Mouse (Mus musculus): ENCODE results near the gene Ercc2. TPM values are rescaled to one million over a fixed set of nuclear protein-coding genes. Genes with fewer than 3 reads are reported as not detected.

Gene Ercc2
- total RNA-seq (2021): 10 to 100 TPM; 28.2 to 34.7 TPM
- long read RNA-seq, experiment 1, partial matches to known transcripts: 0 of 5 reads
- long read RNA-seq, experiment 1, other reads (novel, unspliced or antisense): 1 of 5 reads
- long read RNA-seq, experiment 2, partial matches to known transcripts: 2 of 4 reads
- long read RNA-seq, experiment 2, other reads (novel, unspliced or antisense): 1 of 4 reads

GRCm38 (mm10) chr7:19381377-19382165 lies at the start of gene Ercc2:
Gene Ercc2 (plus strand): TSS chr7:19382010.
- peak; percentile 99 for DNase-seq (ENCODE audit: low spot score in 2 of 2)

GRCm38 (mm10) chr7:19332709-19333352 lies 49.0 kb upstream of the Ercc2 start:
- peak; percentile 76 to 77 for DNase-seq (ENCODE audit: low spot score in 2 of 2)

- DNase-seq (ENCODE audit: low spot score in 2 of 2): no peak
Observed at GRCm38 (mm10) chr7:19335583-19335982, 46.2 kb upstream of the Ercc2 start.

GRCm38 (mm10) chr7:19337122-19337521 lies 44.7 kb upstream of the Ercc2 start:
- no peak for DNase-seq (ENCODE audit: low spot score in 2 of 2)

- DNase-seq (ENCODE audit: low spot score in 2 of 2): no peak
Observed at GRCm38 (mm10) chr7:19338060-19338459, 43.8 kb upstream of the Ercc2 start.

- DNase-seq (ENCODE audit: low spot score in 2 of 2): no peak
Observed at GRCm38 (mm10) chr7:19338596-19338995, 43.2 kb upstream of the Ercc2 start.

GRCm38 (mm10) chr7:19341250-19341649 lies 40.6 kb upstream of the Ercc2 start:
- no peak for DNase-seq (ENCODE audit: low spot score in 2 of 2)

- no peak for DNase-seq (ENCODE audit: low spot score in 2 of 2)
Observed at GRCm38 (mm10) chr7:19341761-19342409, 39.9 kb upstream of the Ercc2 start.

GRCm38 (mm10) chr7:19342481-19343027 lies 39.3 kb upstream of the Ercc2 start:
- DNase-seq (ENCODE audit: low spot score in 2 of 2): peak; percentile 89 to 94

GRCm38 (mm10) chr7:19343210-19343808 lies 38.5 kb upstream of the Ercc2 start:
- DNase-seq (ENCODE audit: low spot score in 2 of 2): peak; percentile 68 to 73

GRCm38 (mm10) chr7:19344237-19344847 lies 37.5 kb upstream of the Ercc2 start, which contains the start of gene Ercc1:
Gene Ercc1 (plus strand): TSS chr7:19344778.
- no peak for DNase-seq (ENCODE audit: low spot score in 2 of 2)

- DNase-seq (ENCODE audit: low spot score in 2 of 2): peak; percentile 93 to 96
Observed at GRCm38 (mm10) chr7:19344938-19345471, 36.8 kb upstream of the Ercc2 start.

GRCm38 (mm10) chr7:19349188-19349915 lies 32.5 kb upstream of the Ercc2 start:
- no peak for DNase-seq (ENCODE audit: low spot score in 2 of 2)

- DNase-seq (ENCODE audit: low spot score in 2 of 2): no peak
Observed at GRCm38 (mm10) chr7:19350221-19350620, 31.6 kb upstream of the Ercc2 start.

GRCm38 (mm10) chr7:19354991-19355390 lies 26.8 kb upstream of the Ercc2 start:
- no peak for DNase-seq (ENCODE audit: low spot score in 2 of 2)

- no peak for DNase-seq (ENCODE audit: low spot score in 2 of 2)
Observed at GRCm38 (mm10) chr7:19356311-19356710, 25.5 kb upstream of the Ercc2 start.

- DNase-seq (ENCODE audit: low spot score in 2 of 2): no peak
Observed at GRCm38 (mm10) chr7:19357381-19358375, 24.1 kb upstream of the Ercc2 start.

- no peak for DNase-seq (ENCODE audit: low spot score in 2 of 2)
Observed at GRCm38 (mm10) chr7:19358634-19359033, 23.2 kb upstream of the Ercc2 start.

Data from layer of hippocampus, postnatal 14 days (tissue).